Mouse (Mus musculus): ENCODE results near the gene Mrpl20.

GRCm38 (mm10) chr4:155759862-155760612 is 42.6 kb upstream of the Mrpl20 start:
- TF ChIP-seq POLR2A (IDR thresholded peaks at IDR 0.05; ENCODE audit: borderline replicate concordance, extremely low read depth, insufficient read depth, insufficient read length, poor library complexity, severe bottlenecking) = no peak
- peak; percentile 32; the same call in 1 of the 2 replicates for TF ChIP-seq CTCF (IDR thresholded peaks at IDR 0.05; ENCODE audit: borderline replicate concordance, extremely low read depth, insufficient read depth, insufficient read length)

Data from brain, embryonic 14.5 days (tissue).